Mouse (Mus musculus) testis, adult 2 months (tissue): ENCODE results near the gene Abca12. TPM values are rescaled to one million over a fixed set of nuclear protein-coding genes. Genes with fewer than 3 reads are reported as not detected.

ENCODE experiments used
- H3K27ac ChIP-seq: fragments of 200-500 bp; 2 replicates; pipeline ENCODE4 v1.5.1; 2012; ENCODE audit warnings: low read depth, low read length; ENCODE audit not compliant: control insufficient read depth, insufficient read depth
- H3K27me3 ChIP-seq: fragments of 200-500 bp; 2 replicates; pipeline ENCODE4 v1.6.1; 2012; ENCODE audit warnings: mild to moderate bottlenecking, low read length, moderate library complexity; ENCODE audit not compliant: control insufficient read depth, insufficient read depth
- H3K36me3 ChIP-seq: fragments of 200-500 bp; 2 replicates; pipeline ENCODE4 v1.6.1; 2012; ENCODE audit warnings: mild to moderate bottlenecking, low read length; ENCODE audit not compliant: control insufficient read depth, insufficient read depth
- H3K4me1 ChIP-seq: fragments of 200-500 bp; 2 replicates; pipeline ENCODE4 v1.6.1; 2012; ENCODE audit warnings: low read length; ENCODE audit not compliant: control insufficient read depth, insufficient read depth
- H3K4me3 ChIP-seq: fragments of 200-500 bp; 2 replicates; pipeline ENCODE4 v1.5.1; 2012; ENCODE audit warnings: low read depth, mild to moderate bottlenecking, low read length, moderate library complexity, mixed read lengths; ENCODE audit not compliant: control insufficient read depth
- CTCF ChIP-seq: fragments of 200-500 bp; IDR thresholded peaks from 2 replicates; pipeline ENCODE4 v1.5.1; 2012; ENCODE audit warnings: low read depth, mild to moderate bottlenecking, inconsistent platforms, low read length, moderate library complexity; ENCODE audit not compliant: control insufficient read depth, insufficient read depth, insufficient replicate concordance
- POLR2A ChIP-seq: fragments of 200-500 bp; IDR thresholded peaks from 2 replicates; pipeline ENCODE4 v1.6.1; 2012; ENCODE audit warnings: low read depth, mild to moderate bottlenecking, inconsistent platforms, low read length, moderate library complexity; ENCODE audit not compliant: control insufficient read depth
- polyA plus RNA-seq: library from polyadenylated mRNA; depleted of rRNA; stranded (reverse); fragments of >200 nt; gene quantifications from 2 replicates; pipeline ENCODE4 v1.2.3, GENCODE M21; 2012

The Abca12 gene
- polyA plus RNA-seq, 1 experiment: 0.22 TPM

DNA sequence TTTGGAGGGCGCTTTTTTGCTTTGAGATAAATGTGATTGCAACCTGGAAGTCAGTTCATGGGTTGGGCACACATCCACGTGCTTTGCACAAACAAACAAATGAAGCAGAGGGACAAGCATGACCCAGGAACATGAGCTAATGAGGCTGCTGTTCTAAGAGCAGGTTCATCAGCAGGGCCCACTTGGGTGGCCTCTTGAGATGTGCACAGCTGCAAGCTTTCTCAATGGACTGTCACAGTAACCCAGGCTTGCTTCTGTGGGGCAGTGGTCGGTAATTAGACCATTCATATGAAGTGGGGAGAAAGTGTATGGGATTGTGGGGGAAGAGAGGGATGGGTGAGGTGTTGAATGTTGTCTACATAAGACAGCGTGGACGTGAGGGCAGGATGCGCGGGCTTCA is 7.0 kb downstream of the Abca12 start:
- no peaks in the 10 kb centered on the region for H3K27me3 ChIP-seq
- no peak overlapping the region for H3K4me3 ChIP-seq
- no peaks in the 10 kb centered on the region for H3K4me1 ChIP-seq
- no peak overlapping the region for H3K27ac ChIP-seq
- no peak for TF ChIP-seq POLR2A
- no peak for TF ChIP-seq CTCF
- no peaks in the 10 kb centered on the region for H3K36me3 ChIP-seq

GRCm38 (mm10) chr1:71397635-71398034 is 17.1 kb downstream of the Abca12 start:
- no peak for TF ChIP-seq CTCF
- no peak for TF ChIP-seq POLR2A
- H3K27me3 ChIP-seq: no peaks in the 10 kb centered on the region
- no peak overlapping the region for H3K27ac ChIP-seq
- no peaks in the 10 kb centered on the region for H3K36me3 ChIP-seq
- no peak overlapping the region for H3K4me3 ChIP-seq
- H3K4me1 ChIP-seq: no peaks in the 10 kb centered on the region

GRCm38 (mm10) chr1:71396105-71396504 is 18.6 kb downstream of the Abca12 start:
- TF ChIP-seq POLR2A: no peak
- TF ChIP-seq CTCF: no peak
- no peaks in the 10 kb centered on the region for H3K36me3 ChIP-seq
- no peak overlapping the region for H3K4me3 ChIP-seq
- no peak overlapping the region for H3K27ac ChIP-seq
- no peaks in the 10 kb centered on the region for H3K4me1 ChIP-seq
- H3K27me3 ChIP-seq: no peaks in the 10 kb centered on the region

DNA sequence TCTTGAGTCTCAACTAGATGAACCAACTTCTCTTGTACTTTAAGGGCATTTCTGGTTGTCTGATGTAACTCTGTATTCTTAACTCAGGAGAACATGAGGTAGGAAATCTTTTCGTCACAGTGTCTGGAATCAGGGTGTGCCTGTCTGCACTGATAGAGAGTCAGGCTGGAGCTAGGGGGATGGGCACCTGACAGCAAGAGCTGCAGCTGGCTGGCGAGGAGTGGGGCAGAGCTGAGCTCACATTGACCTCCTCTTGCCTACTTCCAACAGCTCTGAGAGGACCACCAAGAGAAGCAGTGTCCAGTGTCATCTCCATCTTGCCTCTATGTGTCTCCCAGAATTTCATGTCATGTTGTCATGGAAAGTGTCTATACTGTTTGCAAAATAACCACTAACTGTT is 20.5 kb downstream of the Abca12 start:
- no peaks in the 10 kb centered on the region for H3K36me3 ChIP-seq
- no peaks in the 10 kb centered on the region for H3K27me3 ChIP-seq
- no peak overlapping the region for H3K27ac ChIP-seq
- no peak for TF ChIP-seq POLR2A
- no peak for TF ChIP-seq CTCF
- H3K4me3 ChIP-seq: no peak overlapping the region
- H3K4me1 ChIP-seq: no peaks in the 10 kb centered on the region

GRCm38 (mm10) chr1:71393489-71393888 is 21.2 kb downstream of the Abca12 start:
- Histone ChIP-seq H3K27ac (no peak overlapping the region), H3K4me3 (no peak overlapping the region), H3K27me3 (no peaks in the 10 kb centered on the region), H3K4me1 (no peaks in the 10 kb centered on the region), H3K36me3 (no peaks in the 10 kb centered on the region)
- TF ChIP-seq CTCF (no peak), POLR2A (no peak)

GRCm38 (mm10) chr1:71392463-71392862 is 22.2 kb downstream of the Abca12 start:
- no peaks in the 10 kb centered on the region for H3K4me1 ChIP-seq
- TF ChIP-seq CTCF (no peak), POLR2A (no peak)
- no peak overlapping the region for H3K27ac ChIP-seq
- no peaks in the 10 kb centered on the region for H3K36me3 ChIP-seq
- H3K27me3 ChIP-seq: no peaks in the 10 kb centered on the region
- no peak overlapping the region for H3K4me3 ChIP-seq

DNA sequence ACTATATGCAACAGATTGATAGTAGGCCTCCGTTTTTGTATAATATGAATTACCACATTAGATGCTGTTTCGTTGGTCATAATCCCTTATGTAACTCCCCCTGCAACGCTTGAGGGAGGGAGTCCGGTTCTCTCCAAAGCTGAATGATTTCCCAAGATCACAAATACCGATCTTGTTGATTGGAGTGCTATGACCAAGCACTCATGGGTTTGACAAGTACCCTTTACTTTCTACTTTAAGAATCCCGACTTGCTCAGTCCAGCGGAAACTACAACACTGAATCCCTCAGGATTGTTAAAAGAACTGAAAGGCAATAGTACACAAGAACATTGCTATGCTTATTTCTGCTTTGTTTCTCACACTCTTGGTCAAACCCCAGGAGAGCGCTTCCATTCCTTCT is 28.1 kb downstream of the Abca12 start:
- Histone ChIP-seq H3K27ac (no peak overlapping the region), H3K27me3 (no peaks in the 10 kb centered on the region), H3K4me3 (no peak overlapping the region), H3K36me3 (no peaks in the 10 kb centered on the region), H3K4me1 (no peaks in the 10 kb centered on the region)
- no peak for TF ChIP-seq POLR2A
- TF ChIP-seq CTCF: no peak

DNA sequence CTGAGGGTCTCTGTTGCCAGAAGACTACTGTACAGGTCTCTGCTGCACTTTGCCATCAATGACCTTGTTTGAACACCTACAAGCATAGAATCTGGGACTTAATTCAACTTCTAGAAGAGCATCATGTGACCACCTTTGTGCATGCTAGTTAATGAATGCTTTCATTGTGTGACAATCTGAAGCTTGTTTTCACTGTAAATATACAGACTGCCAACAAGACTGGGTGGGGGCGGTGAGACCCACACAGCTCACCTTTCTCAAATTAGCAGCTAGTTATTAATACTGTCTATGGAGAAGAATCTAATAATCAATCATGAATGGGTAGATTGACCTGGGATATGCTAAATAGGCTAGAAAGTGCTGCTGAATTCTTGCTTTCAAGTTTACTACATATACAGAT is 30.6 kb downstream of the Abca12 start:
- no peak overlapping the region for H3K4me3 ChIP-seq
- TF ChIP-seq CTCF (no peak), POLR2A (no peak)
- no peaks in the 10 kb centered on the region for H3K4me1 ChIP-seq
- H3K27me3 ChIP-seq: no peaks in the 10 kb centered on the region
- H3K36me3 ChIP-seq: no peaks in the 10 kb centered on the region
- H3K27ac ChIP-seq: no peak overlapping the region
